Mouse (Mus musculus) gastrocnemius, postnatal 25 days (tissue): ENCODE results near the gene Uncx. TPM values are rescaled to one million over a fixed set of nuclear protein-coding genes. Genes with fewer than 3 reads are reported as not detected.
"Not testable (repeated sequence)": the region's sequence is repeated elsewhere in the genome, so short reads cannot be mapped to it uniquely, and the experiment has no call there.

Source experiments
- DNase-seq: peaks from one replicate; pipeline ENCODE4 v3.0.0; 2022
- total RNA-seq, 2 experiments: library from RNA; stranded (reverse); gene quantifications; 1 replicate in 1 of 2; 2 replicates in 1 of 2; pipeline ENCODE4 v1.2.3; 2021

Gene Uncx
- total RNA-seq, 2 experiments from 2014 or later: not detected

DNA sequence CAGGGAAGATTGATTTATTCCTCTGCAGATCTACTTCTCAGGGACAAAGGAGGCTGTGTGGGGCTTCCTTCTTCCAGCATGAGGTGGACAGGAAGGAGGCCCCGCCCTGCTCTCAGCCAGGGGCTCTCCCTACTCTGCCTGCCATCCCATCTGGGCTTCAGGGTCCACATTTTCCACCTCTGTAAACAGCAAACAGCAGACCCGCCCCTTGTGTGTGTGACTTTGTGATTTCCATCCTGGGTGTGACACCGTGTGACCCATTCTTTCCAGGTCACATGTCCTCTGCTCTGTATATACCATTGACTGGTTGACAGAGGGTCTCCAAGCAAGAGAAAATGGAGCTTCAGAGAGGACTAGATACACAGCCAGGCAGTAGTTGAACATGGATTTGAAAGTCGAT lies 22.2 kb downstream of the Uncx start:
- no peak for DNase-seq

DNA sequence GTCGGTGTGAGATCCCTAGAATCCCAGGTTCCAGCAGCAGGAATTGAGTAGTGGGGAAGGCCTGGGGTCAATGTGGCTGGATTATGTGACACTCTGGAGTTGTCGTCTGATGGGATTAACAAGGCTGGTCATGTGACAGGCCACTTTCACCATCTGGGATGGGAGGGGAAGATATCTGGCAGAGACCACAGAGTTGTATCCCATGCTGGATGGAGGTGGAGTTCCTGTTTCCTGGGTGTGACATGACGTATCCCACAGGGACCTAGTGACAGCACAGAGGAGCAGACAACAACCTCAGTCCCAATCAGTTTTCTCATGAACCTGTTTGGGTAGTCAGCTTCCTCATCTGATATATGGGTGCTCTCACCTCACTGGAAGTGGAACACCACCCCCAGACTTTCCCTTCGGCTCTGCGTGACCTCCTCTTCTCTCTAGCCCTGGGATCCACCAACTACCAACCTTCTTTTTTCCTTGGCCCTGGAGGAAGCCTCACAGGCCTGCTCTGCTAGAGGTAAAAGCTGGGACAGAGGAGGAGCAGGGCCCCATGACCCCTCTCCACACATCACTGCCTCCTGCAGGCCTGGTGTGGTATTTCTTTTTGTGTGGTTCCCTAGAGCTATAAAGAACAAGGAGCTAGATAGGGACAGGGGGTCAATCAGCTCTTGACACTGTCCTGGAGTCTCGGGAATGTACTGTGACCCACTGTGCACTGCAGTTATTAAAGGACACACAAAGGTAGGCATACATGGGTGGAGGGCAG lies 23.5 kb downstream of the Uncx start:
- DNase-seq: no peak

DNA sequence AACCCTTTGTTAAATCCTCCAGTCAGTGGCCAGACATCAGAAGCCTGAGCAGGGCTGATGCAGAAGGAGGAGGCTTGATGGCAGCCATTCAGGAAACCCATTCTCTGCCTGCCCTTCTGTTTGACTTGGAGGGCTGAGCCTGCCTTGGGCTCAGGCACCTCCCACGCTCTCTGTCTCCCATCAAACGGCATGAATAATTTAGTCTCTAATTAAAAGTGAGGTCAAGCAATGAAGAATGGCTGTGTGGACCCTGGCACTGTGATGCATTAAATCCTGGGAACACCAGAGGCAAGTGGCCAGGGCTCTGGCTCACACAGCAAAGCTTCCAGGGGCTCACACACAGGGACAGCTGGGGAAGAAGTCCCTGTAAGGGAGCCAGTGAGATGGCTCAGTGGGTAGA lies 24.8 kb downstream of the Uncx start:
- DNase-seq: no peak

DNA sequence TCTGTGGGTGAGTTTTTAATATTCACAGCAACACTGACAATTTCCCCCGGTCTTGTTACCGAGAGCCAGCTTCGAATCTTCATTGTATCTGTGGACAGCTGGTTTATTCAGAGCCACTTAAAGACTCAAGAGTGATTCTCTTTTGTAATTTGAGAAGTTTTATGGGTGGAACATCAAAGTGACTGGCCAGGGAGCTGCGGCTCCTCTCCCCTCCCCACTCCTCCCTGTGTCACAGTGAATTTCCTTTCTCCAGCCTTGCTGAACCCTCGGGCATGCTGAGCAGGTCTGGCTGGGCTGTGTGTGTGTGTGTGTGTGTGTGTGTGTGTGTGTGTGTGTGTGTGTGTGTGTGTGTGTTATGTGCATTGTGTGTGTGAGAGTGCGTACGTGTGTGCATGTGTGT lies 29.2 kb downstream of the Uncx start:
- DNase-seq: no peak

DNA sequence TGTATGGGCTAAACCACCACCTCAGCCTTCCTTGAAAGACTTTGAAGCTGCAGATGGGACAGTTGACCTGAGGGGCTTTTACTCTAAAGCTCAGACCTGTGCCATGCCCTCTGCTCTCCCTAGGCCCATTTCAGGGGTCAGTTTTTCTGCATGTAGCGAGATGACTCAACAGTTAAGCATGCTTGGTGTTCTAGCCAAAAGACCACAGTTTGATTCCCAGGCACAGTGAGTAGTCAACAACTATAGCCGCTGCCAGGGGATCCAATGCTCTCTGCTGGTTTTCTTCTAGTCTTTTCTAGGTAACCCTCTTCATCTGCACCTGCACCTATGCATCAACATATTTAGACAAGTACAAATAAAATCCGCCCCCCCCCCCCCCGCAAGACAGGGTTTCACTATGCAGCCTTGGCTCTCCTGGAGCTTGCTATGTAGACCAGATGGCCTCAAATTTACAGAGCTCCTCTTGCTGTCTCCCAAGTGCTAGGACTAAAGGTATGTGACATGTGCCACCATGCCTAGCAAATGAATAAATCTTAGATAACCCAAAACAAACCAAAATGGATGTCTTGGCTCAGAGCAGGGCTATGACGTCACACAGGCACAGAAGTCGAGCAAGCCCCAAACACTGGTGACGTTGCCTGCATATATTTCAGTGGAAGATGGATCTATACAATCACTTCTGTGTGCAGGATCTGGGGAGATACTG lies 30.5 kb downstream of the Uncx start:
- DNase-seq: no peak

DNA sequence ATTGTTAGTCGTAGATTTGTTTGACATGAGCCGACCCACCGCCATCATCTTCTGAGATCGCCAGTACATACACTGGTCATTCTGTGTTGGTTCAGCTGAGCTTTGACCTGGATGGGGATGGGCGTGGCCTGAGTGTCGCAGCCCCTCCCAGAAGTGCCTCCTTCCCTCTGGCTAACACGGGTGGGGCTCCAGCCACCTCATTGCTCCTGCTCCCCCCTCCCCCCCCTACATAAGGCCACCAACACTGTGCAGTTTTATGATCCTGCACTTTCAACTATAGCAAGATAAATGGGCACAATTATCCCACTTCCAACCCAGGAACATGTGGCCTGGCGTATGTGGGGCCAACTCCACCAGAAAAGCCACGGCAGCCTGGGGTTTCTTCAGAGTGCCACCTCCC lies 31.8 kb downstream of the Uncx start:
- DNase-seq: no peak

DNA sequence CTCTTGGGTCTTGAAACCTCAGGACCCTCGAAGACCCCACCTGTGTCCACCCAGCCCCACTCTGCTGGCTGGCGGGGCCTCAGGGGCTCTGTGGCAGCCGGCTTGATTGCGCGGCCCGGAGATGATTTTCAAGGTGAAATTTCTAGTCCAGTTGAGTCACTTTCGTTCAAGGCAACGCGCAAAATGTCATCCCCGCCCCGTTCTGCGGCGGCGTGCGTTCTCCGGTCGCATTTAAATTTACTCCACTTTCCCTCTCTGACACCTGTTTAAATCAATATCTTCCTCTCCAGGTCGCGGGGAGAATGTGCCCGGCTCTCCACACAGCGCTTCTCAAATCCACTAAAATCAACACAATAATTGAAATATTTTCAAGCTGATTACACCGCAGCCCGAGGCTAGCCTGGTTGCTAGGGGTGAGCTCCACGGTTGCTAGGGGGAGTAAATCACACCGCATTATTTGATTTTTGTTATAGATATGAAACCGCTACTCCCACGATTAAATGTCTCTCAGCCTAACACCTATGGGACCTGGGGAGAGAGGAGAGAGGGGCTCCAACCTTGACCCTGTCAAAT lies 37.0 kb downstream of the Uncx start:
- no peak for DNase-seq

DNA sequence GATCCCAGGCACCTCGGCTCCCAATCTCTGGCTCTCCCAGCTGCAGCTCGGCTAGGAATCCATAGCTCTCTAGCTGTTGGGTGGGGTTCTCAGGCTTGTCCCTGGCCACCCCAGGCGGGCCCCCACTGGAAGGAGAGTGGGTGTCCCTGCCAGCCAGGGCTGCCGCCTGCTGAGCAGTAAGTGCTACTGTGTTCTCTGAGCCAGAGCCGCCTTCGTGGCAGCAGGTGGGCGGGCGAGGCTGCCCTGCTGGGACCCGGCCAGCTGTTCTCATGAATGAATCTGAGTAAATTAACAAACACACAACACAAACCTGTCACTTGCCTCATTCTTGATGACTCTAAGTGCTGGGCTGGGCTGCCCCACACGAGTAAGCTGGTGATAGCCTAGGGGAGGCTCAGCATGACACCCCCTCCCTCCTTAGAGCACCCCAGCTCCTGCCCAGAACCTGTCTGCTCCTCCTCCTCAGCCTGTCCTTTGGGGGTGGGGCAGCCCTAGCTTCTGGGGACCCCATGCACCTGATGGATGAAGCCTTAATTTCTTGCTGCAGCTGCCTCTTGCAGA lies 38.1 kb downstream of the Uncx start:
- no peak for DNase-seq

DNA sequence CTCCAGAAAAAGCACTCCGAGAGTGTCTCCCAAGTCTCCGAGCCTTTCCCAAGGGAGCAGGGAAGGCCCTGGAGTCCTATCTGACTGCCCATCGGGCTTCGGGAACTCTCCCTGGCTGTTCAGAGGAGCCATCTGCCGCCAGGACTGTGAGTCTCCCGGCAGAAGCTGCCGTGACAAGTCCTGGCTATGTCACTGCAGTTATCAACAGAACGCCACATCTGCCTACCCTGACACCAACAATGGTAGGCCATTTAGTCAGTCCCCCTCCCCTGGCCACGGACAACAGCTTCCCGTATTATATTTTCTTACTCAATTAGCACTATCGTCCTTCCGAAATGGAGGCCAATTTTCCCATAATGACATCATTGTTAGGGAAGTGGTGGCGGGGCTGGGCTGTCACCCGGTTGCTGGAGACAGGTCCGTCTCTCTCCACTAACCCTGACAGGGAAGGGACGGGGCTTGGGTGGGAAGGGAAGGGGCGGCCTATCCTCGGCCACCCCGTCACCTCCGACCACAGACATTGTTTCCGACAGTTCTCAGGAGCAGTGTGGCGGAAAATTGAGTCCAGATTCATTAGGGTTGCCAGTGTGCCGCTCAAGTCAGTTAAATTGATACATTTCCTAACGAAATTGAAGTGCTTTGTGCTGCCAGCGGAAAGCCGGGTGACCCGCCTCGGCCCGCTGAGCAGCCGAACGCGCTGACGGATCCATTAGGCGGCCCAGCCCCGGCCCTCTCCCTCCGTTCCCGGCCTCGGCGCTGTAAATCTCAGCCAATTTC lies 41.9 kb downstream of the Uncx start:
- no peak for DNase-seq

DNA sequence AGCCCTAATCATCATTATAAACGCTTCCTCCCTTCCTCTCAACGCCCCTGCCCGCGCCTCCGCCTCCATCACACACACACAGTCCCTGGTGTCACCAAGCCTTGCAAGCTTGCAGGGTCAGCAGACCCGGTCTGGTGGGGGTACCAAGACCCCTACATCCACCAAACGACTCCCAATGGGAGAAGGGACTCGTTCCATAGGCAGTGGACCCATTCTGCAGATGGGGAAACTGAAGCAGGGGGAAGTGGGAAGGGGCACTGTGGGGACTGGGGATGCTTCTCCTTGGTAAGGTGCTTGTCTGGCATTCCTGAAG lies 42.4 kb downstream of the Uncx start:
- DNase-seq: no peak

DNA sequence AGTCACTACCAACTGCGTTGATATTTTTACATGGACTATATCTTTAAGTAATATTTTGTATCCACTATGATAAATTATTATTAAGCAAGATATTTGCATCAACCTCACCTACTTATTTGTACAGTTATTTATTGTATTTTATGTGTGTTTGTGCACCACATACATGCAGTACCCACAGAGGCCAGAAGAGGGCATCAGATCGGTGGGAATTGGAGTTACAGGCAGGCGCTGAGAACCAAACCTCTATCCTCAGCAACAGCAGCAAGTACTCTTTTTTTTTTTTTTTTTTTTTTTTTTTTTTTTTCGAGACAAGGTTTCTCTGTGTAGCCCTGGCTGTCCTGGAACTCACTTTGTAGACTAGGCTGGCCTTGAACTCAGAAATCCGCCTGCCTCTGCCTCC lies 44.2 kb downstream of the Uncx start:
- DNase-seq: not testable (repeated sequence)

DNA sequence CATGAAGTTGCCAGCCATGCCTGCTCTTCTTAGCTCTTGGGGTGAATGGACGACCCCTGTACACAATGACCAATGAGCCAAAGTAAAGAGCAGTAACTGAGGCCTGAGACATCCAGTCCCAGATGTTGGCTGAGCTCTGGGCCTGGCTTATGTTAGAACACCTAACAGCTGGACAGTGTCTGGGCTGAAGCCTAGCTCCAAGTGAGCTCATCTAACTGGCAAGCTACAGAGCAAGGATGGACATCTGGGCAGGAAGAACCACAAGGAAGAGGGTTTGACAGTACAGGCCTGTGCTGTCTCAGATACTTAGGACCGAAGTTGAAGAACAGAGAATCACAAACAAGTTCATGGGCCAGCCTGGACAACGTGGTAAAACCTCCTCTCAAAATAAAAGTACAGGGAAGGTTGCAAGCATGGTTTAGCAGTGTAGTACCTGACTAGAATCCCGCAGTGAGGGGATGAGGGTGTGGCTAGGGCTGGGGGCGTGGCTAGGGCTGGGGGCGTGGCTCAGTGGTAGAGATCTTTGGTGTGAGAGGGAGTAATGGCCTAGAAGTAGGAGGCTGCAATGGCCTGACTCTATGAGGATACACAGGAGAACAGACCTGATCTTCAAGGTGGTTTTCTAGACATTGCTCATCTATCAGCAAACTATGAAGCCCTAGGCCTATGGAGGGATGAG lies 47.5 kb downstream of the Uncx start:
- not testable (repeated sequence) for DNase-seq

DNA sequence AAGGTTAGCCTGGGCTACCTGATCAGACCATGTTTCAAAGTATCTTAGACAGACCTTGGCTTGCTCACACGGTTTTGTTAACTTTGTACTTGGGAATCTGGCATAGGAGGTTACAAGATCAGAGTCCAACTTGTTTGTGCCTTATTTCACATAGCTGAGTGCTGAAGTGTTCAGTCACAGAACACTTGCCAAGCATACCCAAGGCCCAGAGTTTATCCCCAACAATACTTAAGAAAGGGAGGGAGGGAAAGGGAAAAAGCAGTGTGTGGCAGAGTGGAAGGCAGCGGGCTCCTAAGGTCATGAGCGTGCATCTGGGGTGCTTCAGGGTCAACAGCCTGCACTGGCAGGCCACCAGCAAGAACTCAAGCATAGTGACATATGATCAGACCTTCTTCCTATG lies 48.7 kb downstream of the Uncx start:
- DNase-seq: no peak

DNA sequence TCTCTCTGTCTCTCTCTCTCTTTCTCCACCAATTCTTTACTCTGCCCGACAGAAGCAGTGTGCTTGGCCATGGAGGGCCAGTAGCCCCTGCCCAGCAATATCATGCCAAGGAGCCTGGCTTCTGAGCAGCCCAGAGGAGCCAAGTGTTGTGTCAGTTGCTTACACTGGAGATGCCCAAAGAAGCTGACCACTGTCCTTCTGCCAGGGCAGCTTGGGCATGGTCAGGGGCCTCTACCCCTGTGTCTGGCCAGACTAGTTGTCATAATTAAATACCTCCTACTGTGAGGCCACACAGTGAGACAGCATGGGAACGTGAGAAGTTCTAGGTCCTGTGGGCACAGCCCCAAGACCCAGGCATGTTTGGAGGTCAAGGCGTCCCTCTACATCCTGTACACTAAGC lies 49.6 kb downstream of the Uncx start:
- no peak for DNase-seq

DNA sequence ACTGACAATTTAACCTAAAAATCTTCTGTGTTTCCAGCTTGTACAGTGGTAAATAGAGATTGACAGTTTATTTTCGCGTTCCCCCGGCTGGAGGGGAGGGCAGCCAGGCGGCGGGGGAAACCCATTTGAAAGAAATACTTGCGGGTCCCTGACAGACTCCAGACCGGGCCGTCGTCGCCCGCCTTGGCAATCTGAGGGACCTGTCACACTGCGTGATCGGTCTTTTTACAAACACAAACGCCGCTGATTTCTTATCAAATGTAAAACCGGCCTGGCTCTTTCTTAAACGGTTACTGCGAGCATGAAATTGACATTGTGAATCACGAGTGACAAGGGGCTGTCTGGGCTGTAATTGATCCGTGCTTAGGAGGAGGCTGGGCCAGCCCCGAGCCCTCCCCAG lies 50.5 kb downstream of the Uncx start:
- DNase-seq: no peak

DNA sequence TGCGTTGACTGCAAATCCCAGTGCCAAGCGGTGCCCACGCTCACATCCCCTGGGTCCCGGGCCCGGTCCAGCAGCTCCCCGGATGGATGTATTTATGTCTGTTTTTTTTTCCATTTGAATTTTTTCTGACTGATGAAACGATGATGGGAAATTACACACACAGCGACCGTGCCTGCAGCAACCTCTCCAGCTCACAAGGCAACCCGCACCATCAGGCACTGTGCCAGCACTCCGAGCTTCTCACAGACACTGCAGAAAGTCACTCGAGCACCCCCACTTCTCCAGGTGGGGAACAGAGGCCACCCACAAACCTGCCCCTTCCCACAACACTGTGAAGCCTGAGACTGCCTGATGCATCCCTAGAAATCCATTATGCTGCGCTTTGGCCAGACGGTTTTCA lies 51.7 kb downstream of the Uncx start:
- DNase-seq: no peak

Other genes with a start within 250 kb of the Uncx start
- 1 to 10 TPM; 1.1 to 1.4 TPM for gene Adap1, start 217.9 kb upstream of the Uncx start, total RNA-seq
- gene Cox19, start 192.1 kb upstream of the Uncx start, total RNA-seq: 10 to 100 TPM; 74.4 to 86.5 TPM
- not detected for gene Cyp2w1, start 190.9 kb upstream of the Uncx start, total RNA-seq
- gene Gpr146, start 165.8 kb upstream of the Uncx start, total RNA-seq: 10 to 100 TPM; 23.5 to 23.6 TPM
- under 1 TPM; 0.32 to 0.61 TPM for gene C130050O18Rik, start 138.2 kb upstream of the Uncx start, total RNA-seq
- 1 to 10 TPM in 1 of 2 experiments, under 1 TPM in 1; 0.82 to 1.6 TPM for gene Gper1, start 120.3 kb upstream of the Uncx start, total RNA-seq
- gene 3110082I17Rik, start 83.0 kb upstream of the Uncx start, total RNA-seq: 1 to 10 TPM; 7.8 to 8.0 TPM
- gene Zfand2a, start 58.9 kb upstream of the Uncx start, total RNA-seq: 1 to 10 TPM; 7.3 to 8.2 TPM
- 1 to 10 TPM in 1 of 2 experiments, under 1 TPM in 1; 0.64 to 1.3 TPM for gene Micall2, start 192.8 kb downstream of the Uncx start, total RNA-seq
- gene Ints1, start 232.2 kb downstream of the Uncx start, total RNA-seq: 10 to 100 TPM; 25.6 to 32.1 TPM
- 10 to 100 TPM; 12.9 to 17.5 TPM for gene Mafk, start 248.0 kb downstream of the Uncx start, total RNA-seq